In the genomic region with DNA sequence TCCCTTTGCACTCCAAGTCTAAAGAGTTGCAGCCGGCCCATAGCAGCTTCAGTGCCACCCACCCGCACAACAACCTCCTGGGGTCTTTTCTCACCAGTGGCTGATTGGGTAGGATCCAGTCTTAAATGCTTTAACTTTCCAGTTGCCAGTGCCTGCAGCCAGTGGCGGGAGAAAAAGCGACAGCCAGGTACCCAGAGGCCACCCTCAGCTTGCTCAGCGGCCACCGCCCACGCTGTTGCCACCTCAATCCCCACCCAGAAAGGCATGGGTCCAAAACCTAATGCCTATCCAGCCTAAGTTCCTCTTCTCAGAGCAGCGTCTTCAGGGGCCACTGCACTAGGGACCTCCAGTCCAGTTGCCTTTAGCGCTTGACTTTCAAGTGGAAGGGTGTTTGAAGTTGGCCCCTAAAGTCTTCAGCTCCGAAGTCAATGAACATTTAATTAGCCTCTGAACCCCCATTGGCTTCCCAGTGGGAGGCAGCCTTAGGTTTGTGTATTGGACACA, we compare ENCODE assay signal across 8 mouse cellular contexts. TPM values are rescaled to one million over a fixed set of nuclear protein-coding genes. Genes with fewer than 3 reads are reported as not detected.
DNase-seq lines count a peak whose midpoint lies in the region; ATAC-seq and TF ChIP-seq lines count a peak whose summit lies in the region.

No protein-coding gene starts in this region.

- no peaks in the 10 kb centered on the region for H3K4me1 ChIP-seq in lung, embryonic 14.5 days (ENCODE audit: insufficient read depth)
- H3K4me1 ChIP-seq in embryonic fibroblast, embryonic 13.5 days (ENCODE audit: control insufficient read depth, insufficient read depth, low read length) = no peaks in the 10 kb centered on the region
- H3K4me1 ChIP-seq in intestine, embryonic 14.5 days (replicated peaks; ENCODE audit: control insufficient read depth, insufficient read depth, low read length) = no peaks in the 10 kb centered on the region
- no peaks in the 10 kb centered on the region for H3K4me1 ChIP-seq in neural tube, embryonic 12.5 days

- no peak for TF ChIP-seq CTCF in lung, embryonic 14.5 days (IDR thresholded peaks at IDR 0.05; ENCODE audit: low read depth)
- no peak for TF ChIP-seq CTCF in embryonic fibroblast, embryonic 13.5 days (IDR thresholded peaks at IDR 0.05; ENCODE audit: borderline replicate concordance, insufficient read depth, low read length)

- peak overlapping the region; percentile 53 for H3K4me3 ChIP-seq in lung, embryonic 14.5 days (ENCODE audit: low read depth, low read length)
- peak overlapping the region; percentile 61 for H3K4me3 ChIP-seq in embryonic fibroblast, embryonic 13.5 days (ENCODE audit: insufficient read depth, low read length)
- peak overlapping the region; percentile 51 for H3K4me3 ChIP-seq in intestine, embryonic 14.5 days (ENCODE audit: low read depth, low read length)
- H3K4me3 ChIP-seq in neural tube, embryonic 12.5 days = peak overlapping the region; percentile 62

- peak; percentile 4 for DNase-seq in lung, embryonic 14.5 days
- DNase-seq in lung, postnatal 36 days = no peak
- DNase-seq in intestine, embryonic 14.5 days (ENCODE audit: low spot score) = no peak
- no peak for DNase-seq in adrenal gland, postnatal 4 days (ENCODE audit: low spot score in 2 of 2)
- DNase-seq in spleen, adult 12 weeks (ENCODE audit: low spot score) = no peak
- no peak for DNase-seq in spleen, adult 18-20 months

- ATAC-seq in lung, embryonic 14.5 days (ENCODE audit: insufficient read depth) = no peak
- no peak for ATAC-seq in intestine, embryonic 14.5 days (replicated peaks; ENCODE audit: low FRiP score, low TSS enrichment, low read depth)
- ATAC-seq in neural tube, embryonic 12.5 days (ENCODE audit: low FRiP score, low read depth) = 0 out of 2 replicates have a peak, but pooled peaks have one; percentile 1

- no peak overlapping the region for H3K27ac ChIP-seq in lung, embryonic 14.5 days (ENCODE audit: low read depth)
- no peak overlapping the region for H3K27ac ChIP-seq in embryonic fibroblast, embryonic 13.5 days (ENCODE audit: insufficient read depth, low read length)
- H3K27ac ChIP-seq in intestine, embryonic 14.5 days (ENCODE audit: low read depth) = no peak overlapping the region
- no peak overlapping the region for H3K27ac ChIP-seq in neural tube, embryonic 12.5 days

- WGBS in lung, embryonic 14.5 days = 10% methylated on average over 10 of the region's 10 CpGs
- 13% methylated on average over 10 of the region's 10 CpGs for WGBS in intestine, embryonic 14.5 days
- 21% methylated on average over 10 of the region's 10 CpGs for WGBS in neural tube, embryonic 12.5 days

- H3K36me3 ChIP-seq in lung, embryonic 14.5 days (ENCODE audit: insufficient read depth) = no peaks in the 10 kb centered on the region
- H3K36me3 ChIP-seq in intestine, embryonic 14.5 days (ENCODE audit: control insufficient read depth, insufficient read depth, low read length) = no peaks in the 10 kb centered on the region
- no peaks in the 10 kb centered on the region for H3K36me3 ChIP-seq in neural tube, embryonic 12.5 days

- no peaks in the 10 kb centered on the region for H3K9me3 ChIP-seq in lung, embryonic 14.5 days (ENCODE audit: low read depth, low read length)
- no peaks in the 10 kb centered on the region for H3K9me3 ChIP-seq in intestine, embryonic 14.5 days (ENCODE audit: control insufficient read depth, low read length)
- H3K9me3 ChIP-seq in neural tube, embryonic 12.5 days = no peaks in the 10 kb centered on the region

- peaks cover 6% of the 10 kb centered on the region for H3K27me3 ChIP-seq in lung, embryonic 14.5 days (ENCODE audit: insufficient read depth, low read length)
- peaks cover 15% of the 10 kb centered on the region; the same call in 1 of the 2 replicates for H3K27me3 ChIP-seq in intestine, embryonic 14.5 days (replicated peaks; ENCODE audit: control insufficient read depth, insufficient read depth, low read length)
- H3K27me3 ChIP-seq in neural tube, embryonic 12.5 days (replicated peaks) = no peaks in the 10 kb centered on the region

- peak overlapping the region; percentile 54 for H3K9ac ChIP-seq in lung, embryonic 14.5 days
- H3K9ac ChIP-seq in intestine, embryonic 14.5 days (ENCODE audit: low read length) = peak overlapping the region; percentile 53
- peak overlapping the region; percentile 64 for H3K9ac ChIP-seq in neural tube, embryonic 12.5 days

- TF ChIP-seq POLR2A in embryonic fibroblast, embryonic 13.5 days (IDR thresholded peaks at IDR 0.05; ENCODE audit: low read depth, low read length) = no peak

- H3K4me2 ChIP-seq in lung, embryonic 14.5 days = peak overlapping the region; percentile 64
- peak overlapping the region; percentile 51 for H3K4me2 ChIP-seq in intestine, embryonic 14.5 days (ENCODE audit: low read length)
- H3K4me2 ChIP-seq in neural tube, embryonic 12.5 days (replicated peaks) = peak overlapping the region; percentile 61

RNA-seq across cellular contexts. Expression of a gene that starts 1.0 kb away (rescaled TPM):
- 4.5 and 5.0 TPM in 2 replicates for polyA plus RNA-seq in lung, embryonic 14.5 days (2014; fragmentation: Nextera tagmentation; extraction: Ambion mirVana)
- 7.4 and 8.2 TPM in 2 replicates for polyA plus RNA-seq in embryonic fibroblast, embryonic 13.5 days (2011; ENCODE audit: insufficient read length, low read depth, missing spikeins)
- 3.1 and 4.0 TPM in 2 replicates for polyA plus RNA-seq in intestine, embryonic 14.5 days (2014; fragmentation: Nextera tagmentation; extraction: Ambion mirVana)
- 11.9 and 13.3 TPM in 2 replicates for polyA plus RNA-seq in neural tube, embryonic 12.5 days (2016; fragmentation: Nextera tagmentation; extraction: Ambion mirVana)
- 1 to 10 TPM; 5.5 to 9.4 TPM for total RNA-seq in adrenal gland, postnatal 4 days (2021)
